Mouse (Mus musculus) bone marrow, adult 2 months (tissue): Measurements from ENCODE around the gene Ndst2.

Experiments used
- CTCF ChIP-seq: fragments of 200-500 bp; IDR thresholded peaks from 2 replicates; pipeline ENCODE4 v1.5.1; 2011; ENCODE audit warnings: low read length, control low read depth; ENCODE audit not compliant: control insufficient read depth, insufficient read depth
- POLR2A ChIP-seq: fragments of 200-500 bp; IDR thresholded peaks from 2 replicates; pipeline ENCODE4 v1.6.1; 2011; ENCODE audit warnings: low read depth, mild to moderate bottlenecking, control low read depth, low read length, borderline replicate concordance; ENCODE audit not compliant: control insufficient read depth

DNA sequence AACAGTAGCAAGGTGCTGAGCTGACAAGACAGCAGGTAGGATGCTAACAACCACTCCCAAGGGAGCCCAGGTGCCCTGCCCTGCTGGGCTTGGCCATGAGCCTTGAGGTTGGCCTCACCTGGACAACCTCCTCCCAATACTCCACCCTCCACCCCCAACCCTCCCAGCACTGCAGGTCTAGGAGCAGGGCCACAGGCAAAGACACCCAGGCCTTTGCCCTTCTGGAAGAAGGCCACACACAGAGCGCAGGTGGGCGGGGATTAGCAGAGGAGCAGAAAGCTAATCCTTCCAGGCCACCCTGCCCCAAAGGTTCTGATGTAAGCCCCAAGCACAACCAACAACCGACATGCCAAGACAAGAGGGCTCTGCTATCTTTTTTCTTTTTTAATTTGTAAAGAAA is 39.0 kb upstream of the Ndst2 start:
- TF ChIP-seq POLR2A (no peak), CTCF (no peak)
